Mouse (Mus musculus): ENCODE measurements around the gene Pnp2.
"Not testable (repeated sequence)": the region's sequence is repeated elsewhere in the genome, so short reads cannot be mapped to it uniquely, and the experiment has no call there.

Gene Pnp2

GRCm38 (mm10) chr14:50955942-50956508 lies at the start of gene Pnp2:
Gene Pnp2 (plus strand): TSS chr14:50955992.
- DNase-seq (ENCODE audit: low spot score), result peak; percentile 21

- DNase-seq (ENCODE audit: low spot score), result no peak
Observed at GRCm38 (mm10) chr14:50908126-50908525, 47.7 kb upstream of the Pnp2 start.

DNA sequence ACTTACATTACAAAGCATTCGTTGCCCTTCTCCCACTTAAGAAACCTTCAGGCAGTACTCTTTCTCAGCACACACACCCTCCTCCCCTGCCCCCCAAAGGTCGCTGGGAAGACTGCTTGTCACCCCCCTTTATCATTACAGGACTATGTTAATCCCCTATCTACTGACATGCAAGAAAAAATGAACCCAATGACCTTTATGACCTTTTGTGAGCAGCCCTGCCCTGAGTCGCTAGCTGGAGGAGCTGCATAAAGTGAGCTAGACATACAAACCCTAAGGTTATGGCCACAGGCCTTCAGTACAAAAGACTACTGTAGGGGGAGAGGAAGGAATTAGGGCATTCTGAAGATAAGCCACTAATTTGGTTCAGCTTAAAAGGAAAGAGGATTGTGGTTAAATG lies 44.4 kb upstream of the Pnp2 start:
- DNase-seq (ENCODE audit: low spot score), result no peak

- not testable (repeated sequence) for DNase-seq (ENCODE audit: low spot score)
Observed at GRCm38 (mm10) chr14:50923437-50923836, 32.4 kb upstream of the Pnp2 start.

DNA sequence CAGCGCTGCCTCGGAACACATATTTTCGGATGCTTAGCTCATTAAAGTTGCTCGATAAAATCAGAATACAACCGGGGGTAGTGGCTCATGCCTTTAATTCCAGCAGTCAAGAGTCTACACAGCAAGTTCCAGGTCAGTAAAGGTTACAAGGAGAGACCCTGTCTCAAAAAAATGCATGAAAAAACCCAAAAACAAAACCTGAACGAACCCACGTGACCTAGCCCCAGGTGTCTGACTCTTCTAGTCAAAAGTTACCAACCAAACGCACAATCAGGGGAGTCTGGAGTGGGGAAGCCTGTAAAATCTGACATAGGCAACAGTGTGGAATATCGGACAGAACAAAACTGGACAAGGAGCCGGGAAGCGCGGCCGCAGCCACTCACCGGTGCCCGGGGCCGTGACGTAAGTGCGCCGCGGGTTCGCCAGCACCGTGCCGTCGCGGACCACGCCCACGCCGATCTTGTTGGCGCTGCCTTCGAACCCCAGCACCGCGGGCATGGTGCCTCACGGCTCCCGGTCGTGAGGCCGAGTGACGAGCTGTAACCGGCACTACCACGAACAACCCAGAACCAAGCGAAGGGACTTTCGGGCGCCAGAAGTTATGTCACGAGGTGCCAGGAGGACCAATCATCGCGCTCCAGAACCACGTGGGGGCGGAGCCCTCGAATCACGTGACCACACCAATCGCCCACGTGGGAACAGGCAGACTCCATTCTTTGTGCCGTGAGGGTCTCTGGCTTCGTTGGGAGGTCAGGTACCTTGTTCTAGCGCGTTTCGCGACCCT lies 31.3 kb upstream of the Pnp2 start, which contains the start of the genes Osgep and Apex1:
Gene Osgep (minus strand): TSS at position 613 of the 784 bp plus-strand sequence.
Gene Apex1 (plus strand): TSS at position 688 of the 784 bp plus-strand sequence.
- peak; percentile 100 for DNase-seq (ENCODE audit: low spot score)

DNA sequence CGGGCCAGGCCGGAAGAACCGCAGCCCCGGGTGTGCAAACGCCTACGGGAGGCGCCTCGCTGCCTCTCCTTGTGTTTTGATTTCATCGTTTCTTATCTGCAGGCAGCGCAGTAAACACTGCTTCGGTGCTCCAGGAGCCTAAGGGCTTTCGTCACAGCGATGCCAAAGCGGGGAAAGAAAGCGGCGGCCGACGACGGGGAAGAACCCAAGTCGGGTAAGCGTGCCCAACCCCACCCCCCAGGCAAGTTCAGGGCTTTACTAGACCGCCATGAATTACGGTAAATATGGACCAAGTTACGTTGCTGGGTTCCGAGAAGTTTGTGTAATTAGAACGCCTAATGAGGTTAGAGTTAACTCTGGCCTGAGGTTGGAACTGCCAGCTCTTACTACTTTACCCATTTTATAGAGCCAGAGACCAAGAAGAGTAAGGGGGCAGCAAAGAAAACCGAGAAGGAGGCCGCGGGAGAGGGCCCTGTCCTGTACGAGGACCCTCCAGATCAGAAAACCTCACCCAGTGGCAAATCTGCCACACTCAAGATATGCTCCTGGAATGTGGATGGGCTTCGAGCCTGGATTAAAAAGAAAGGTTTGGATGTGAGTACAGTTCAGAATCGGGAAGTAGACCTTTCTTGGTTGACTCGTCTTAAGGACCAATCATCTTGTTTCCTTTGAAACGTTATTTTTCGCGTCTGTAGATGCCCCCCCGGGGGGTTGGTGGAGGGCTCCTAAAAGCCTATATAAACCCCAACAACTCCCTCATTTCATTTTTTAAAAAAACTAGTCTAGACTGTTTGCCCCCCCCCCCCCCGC lies 30.5 kb upstream of the Pnp2 start:
- DNase-seq (ENCODE audit: low spot score), result peak; percentile 27

- DNase-seq (ENCODE audit: low spot score), result no peak
Observed at GRCm38 (mm10) chr14:50927366-50927765, 28.4 kb upstream of the Pnp2 start.

DNA sequence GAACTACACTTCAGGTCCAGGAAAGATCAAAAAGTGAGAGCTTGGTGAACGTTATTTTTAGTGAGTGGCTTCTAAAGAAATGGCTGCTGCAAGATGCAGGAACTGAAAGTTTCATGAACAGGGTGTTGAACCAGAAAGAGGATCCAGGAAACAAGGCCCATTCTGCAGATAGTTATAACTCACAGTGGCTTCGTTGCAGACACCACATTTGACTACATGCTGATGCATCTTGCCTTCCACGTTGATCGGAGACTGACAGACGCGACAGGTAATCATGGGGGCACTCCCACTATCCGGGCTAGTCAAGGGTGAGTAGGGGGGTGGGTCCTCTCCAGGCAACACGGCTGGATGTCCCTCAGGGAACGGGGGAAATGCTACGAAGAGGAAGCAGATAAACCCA lies 25.8 kb upstream of the Pnp2 start:
- no peak for DNase-seq (ENCODE audit: low spot score)

- DNase-seq (ENCODE audit: low spot score), result peak; percentile 40
Observed at GRCm38 (mm10) chr14:50930377-50930753, 25.4 kb upstream of the Pnp2 start.

DNA sequence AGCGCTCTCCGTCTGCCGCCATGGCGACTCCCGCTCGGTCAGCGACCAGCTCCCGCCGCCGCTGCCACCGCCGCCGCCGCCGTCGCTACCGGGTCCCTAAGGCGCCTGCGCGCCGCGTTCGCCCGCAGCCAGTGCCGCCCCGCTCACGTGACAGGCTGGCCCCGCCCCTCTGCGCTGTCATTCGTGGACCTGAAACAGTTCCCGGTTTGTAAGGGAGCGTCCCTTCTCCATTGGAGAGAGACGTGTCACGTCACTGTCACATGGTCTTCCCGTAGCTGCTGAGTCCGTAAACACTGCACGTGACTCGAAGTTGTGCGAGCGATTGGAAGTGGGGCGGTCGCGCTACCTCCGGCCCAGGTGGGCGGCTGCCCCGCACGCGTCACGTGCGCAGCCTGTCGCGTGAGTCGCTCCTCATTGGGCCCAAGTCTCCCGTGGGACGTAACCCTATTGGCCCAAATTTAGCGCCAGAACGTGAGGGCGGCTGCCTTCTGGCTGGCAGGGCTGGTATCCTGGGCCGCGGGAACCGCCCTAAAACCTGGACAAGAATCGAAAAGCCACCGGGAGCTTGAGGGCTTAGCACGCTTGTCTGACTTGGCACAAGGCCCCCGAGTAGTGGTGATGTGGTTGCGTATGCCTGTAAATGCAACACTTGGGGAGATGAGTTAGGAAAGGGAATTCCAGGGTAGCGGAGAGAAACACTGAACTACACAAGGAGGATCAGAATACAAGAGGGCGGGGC lies 24.9 kb upstream of the Pnp2 start, which contains the start of the genes Pip4p1 and Pnp:
Gene Pip4p1 (minus strand): TSS at position 103 of the 739 bp plus-strand sequence.
Gene Pnp (plus strand): TSS at position 329 of the 739 bp plus-strand sequence.
- DNase-seq (ENCODE audit: low spot score), result peak; percentile 99

- peak; percentile 30 for DNase-seq (ENCODE audit: low spot score)
Observed at GRCm38 (mm10) chr14:50931493-50932020, 24.2 kb upstream of the Pnp2 start.

DNA sequence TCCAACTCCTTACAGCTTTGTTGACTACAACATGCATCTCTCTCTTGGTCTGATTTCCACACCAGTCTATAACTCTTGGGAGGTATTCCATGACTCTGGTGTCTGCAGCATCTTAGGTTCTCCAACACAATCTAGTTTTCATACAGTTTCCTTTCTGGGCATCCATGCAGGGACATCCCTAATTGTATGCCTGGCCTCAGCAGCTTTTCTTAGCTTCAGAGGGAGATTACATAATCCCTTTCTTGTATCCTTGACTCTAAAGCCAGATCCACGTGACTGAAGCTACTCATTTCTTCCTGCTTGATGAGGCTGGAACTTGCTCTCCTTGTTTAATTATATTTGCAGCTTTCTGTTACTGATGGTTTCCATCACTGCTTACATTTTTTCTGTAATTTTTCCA lies 19.1 kb upstream of the Pnp2 start:
- DNase-seq (ENCODE audit: low spot score), result no peak

GRCm38 (mm10) chr14:50938119-50938908 lies 17.5 kb upstream of the Pnp2 start:
- no peak for DNase-seq (ENCODE audit: low spot score)

DNA sequence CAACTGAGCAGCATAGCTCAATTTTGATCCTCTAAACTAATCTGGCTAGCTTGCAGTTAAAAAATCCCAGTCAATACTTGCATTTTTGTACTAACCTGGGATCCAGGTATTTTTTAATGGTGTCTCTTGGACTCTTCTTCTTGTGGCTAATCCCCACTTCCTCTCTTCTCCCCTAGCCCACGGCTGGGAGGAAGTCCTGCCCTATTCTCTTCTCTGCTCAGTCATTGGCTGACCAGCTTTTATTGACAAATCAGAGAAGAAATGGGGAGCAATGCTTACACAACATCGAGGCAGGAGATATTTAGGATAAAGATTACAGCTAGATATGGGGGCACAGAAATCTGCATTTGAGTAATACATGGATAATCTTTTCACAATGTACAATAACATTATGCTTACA lies 16.9 kb upstream of the Pnp2 start:
- no peak for DNase-seq (ENCODE audit: low spot score)

DNA sequence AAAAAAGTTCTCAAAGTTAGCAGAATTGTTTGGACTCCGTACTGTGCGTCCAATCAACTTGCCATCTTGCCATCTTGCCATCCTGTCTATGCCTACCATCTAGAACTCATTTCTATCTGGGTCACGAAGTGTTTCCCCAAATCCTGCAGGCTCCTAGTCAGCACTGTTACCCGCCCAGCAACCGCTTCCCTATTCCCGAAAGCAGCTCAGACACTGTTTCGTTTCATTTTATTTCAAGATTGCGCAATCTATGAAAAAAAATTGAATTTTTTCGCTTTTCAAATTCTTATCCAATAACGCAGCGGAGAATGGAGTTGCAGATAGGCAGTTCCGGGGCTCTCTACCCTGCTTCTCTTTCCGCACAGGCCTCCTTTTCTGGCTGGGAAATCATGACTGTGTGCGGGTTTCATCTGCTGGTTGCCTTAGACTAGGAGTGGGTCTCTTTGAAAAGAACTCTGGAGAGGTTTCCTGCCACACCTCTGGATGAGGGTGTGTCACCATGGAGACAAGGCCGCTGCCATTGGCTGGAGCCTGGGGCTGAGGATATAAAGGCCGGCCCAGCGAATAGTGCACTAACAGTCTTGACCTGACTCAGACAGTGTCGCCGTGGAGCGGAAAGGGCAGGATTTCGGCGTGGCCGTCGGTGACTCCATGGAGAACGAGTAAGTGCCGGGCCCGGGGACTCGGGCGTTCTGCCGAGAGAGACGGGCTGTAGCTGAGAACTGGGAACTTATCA lies 11.7 kb upstream of the Pnp2 start, which contains the start of gene Gm49342:
Gene Gm49342 (plus strand): TSS at position 586 of the 736 bp plus-strand sequence.
- DNase-seq (ENCODE audit: low spot score), result peak; percentile 97

GRCm38 (mm10) chr14:50944668-50945033 lies 11.1 kb upstream of the Pnp2 start:
- DNase-seq (ENCODE audit: low spot score), result peak; percentile 64

- DNase-seq (ENCODE audit: low spot score), result not testable (repeated sequence)
Observed at GRCm38 (mm10) chr14:50945081-50945480, 10.7 kb upstream of the Pnp2 start.

- DNase-seq (ENCODE audit: low spot score), result not testable (repeated sequence)
Observed at GRCm38 (mm10) chr14:50945526-50945925, 10.3 kb upstream of the Pnp2 start.

DNA sequence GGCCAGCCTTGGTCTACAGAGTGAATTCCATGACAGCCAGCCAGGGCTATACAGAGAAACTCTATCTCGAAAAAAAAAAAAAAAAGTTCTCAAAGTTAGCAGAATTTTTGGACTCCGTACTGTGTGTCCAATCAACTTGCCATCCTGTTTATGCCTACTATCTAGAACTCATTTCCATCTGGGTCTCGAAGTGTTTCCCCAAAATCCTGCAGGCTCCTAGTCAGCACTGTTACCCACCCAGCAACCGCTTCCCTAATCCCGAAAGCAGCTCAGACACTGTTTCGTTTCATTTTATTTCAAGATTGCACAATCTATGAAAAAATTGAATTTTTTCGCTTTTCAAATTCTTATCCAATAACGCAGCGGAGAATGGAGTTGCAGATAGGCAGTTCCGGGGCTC lies 305 bp upstream of the Pnp2 start:
- DNase-seq (ENCODE audit: low spot score), result no peak

DNA sequence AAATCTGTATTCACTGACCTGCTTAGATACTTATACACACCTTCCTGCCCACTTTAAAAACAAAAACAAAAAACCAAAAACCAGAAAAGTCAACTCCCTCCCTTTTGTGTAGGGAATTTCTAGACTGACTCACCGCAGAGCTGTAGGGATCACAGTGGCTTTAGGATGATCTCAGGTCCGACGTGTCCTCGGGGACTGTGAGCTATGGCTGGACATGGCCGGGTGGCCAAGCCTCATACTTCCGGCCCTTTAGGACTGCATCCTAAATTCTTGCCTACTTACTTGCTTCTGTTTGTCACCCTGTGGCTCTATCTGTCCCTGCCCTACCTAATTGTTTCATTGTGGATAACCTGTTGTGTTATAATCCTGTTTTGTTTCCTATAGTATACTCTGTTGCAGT lies 932 bp downstream of the Pnp2 start:
- not testable (repeated sequence) for DNase-seq (ENCODE audit: low spot score)

Measured in embryo, embryonic 10 days (tissue).